Mouse (Mus musculus) midbrain, embryonic 15.5 days (tissue): Measurements from ENCODE around the gene Cyp26c1. TPM values are rescaled to one million over a fixed set of nuclear protein-coding genes. Genes with fewer than 3 reads are reported as not detected.
A peak's percentile ranks its signal among the peaks of the same experiment; 100 is the strongest.

Experiments
- ATAC-seq: fragments of 200-750 bp; cut with Nextera tagmentation; replicated peaks from 2 replicates; pipeline ENCODE4 v1.8.0; 2017; ENCODE audit warnings: moderate TSS enrichment
- H3K27ac ChIP-seq: fragments of 300-500 bp; sonication (generic); 2 replicates; pipeline ENCODE4 v1.5.1; 2015; ENCODE audit warnings: mild to moderate bottlenecking, inconsistent platforms
- H3K27me3 ChIP-seq: fragments of 300-500 bp; sonication (generic); replicated peaks from 2 replicates; pipeline ENCODE4 v1.6.1; 2015; ENCODE audit warnings: inconsistent platforms
- H3K36me3 ChIP-seq: fragments of 300-500 bp; sonication (generic); replicated peaks from 2 replicates; pipeline ENCODE4 v1.6.1; 2015; ENCODE audit warnings: inconsistent platforms
- H3K4me1 ChIP-seq: fragments of 300-500 bp; sonication (generic); 2 replicates; pipeline ENCODE4 v1.6.1; 2015; ENCODE audit warnings: inconsistent platforms
- H3K4me2 ChIP-seq: fragments of 300-500 bp; sonication (generic); 2 replicates; pipeline ENCODE4 v1.6.1; 2015; ENCODE audit warnings: inconsistent platforms, mild to moderate bottlenecking, moderate library complexity
- H3K4me3 ChIP-seq: fragments of 300-500 bp; sonication (generic); 2 replicates; pipeline ENCODE4 v1.5.1; 2015; ENCODE audit warnings: mild to moderate bottlenecking, inconsistent platforms
- H3K9ac ChIP-seq: fragments of 300-500 bp; sonication (generic); 2 replicates; pipeline ENCODE4 v1.6.1; 2015; ENCODE audit warnings: mild to moderate bottlenecking, inconsistent platforms
- H3K9me3 ChIP-seq: fragments of 300-500 bp; sonication (generic); 2 replicates; pipeline ENCODE4 v1.6.1; 2016; ENCODE audit warnings: inconsistent platforms
- WGBS: fragments of 180-500 bp; shearing (Covaris S2); methylation state at CpG from one replicate; pipeline ENCODE4 v1.1.7; 2015; ENCODE audit warnings: mixed read lengths; 5-methylcytosine and 5-hydroxymethylcytosine counted together
- polyA plus RNA-seq: library from polyadenylated mRNA; unstranded; fragments of >200 nt; fragmentation: Nextera tagmentation; extraction: Ambion mirVana; gene quantifications from 2 replicates; pipeline ENCODE4 v1.2.1, GENCODE M21; 2015

Cyp26c1 gene
- not detected in 2 replicates for polyA plus RNA-seq

- H3K4me3 ChIP-seq, result no peak within 1 kb of the TSS
- H3K27ac ChIP-seq, result no peak within 1 kb of the TSS
- H3K4me1 ChIP-seq, result peaks cover 12% of the 10 kb centered on the region; the same call in 1 of the 2 replicates
- 9% methylated on average over 6 of the region's 6 CpGs for WGBS
- H3K27me3 ChIP-seq, result peaks cover 85% of the 10 kb centered on the region
- no peak for ATAC-seq
- no peaks in the 10 kb centered on the region for H3K9me3 ChIP-seq
- no peak within 1 kb of the TSS for H3K4me2 ChIP-seq
- no peaks in the 10 kb centered on the region for H3K36me3 ChIP-seq
- no peak within 1 kb of the TSS for H3K9ac ChIP-seq
Observed at GRCm38 (mm10) chr19:37685281-37685680, at the start of gene Cyp26c1. Cyp26c1 (plus strand) TSS chr19:37685581.

- no peak overlapping the region for H3K4me3 ChIP-seq
- ATAC-seq, result no peak
- H3K4me1 ChIP-seq, result no peaks in the 10 kb centered on the region
- H3K9ac ChIP-seq, result no peak overlapping the region
- WGBS, result 45% methylated on average over 2 of the region's 2 CpGs
- no peaks in the 10 kb centered on the region for H3K9me3 ChIP-seq
- no peaks in the 10 kb centered on the region for H3K27me3 ChIP-seq
- no peak overlapping the region for H3K27ac ChIP-seq
- no peak overlapping the region for H3K4me2 ChIP-seq
- no peaks in the 10 kb centered on the region for H3K36me3 ChIP-seq
Observed at GRCm38 (mm10) chr19:37647994-37648393, 37.4 kb upstream of the Cyp26c1 start.

GRCm38 (mm10) chr19:37650526-37650925 is 34.9 kb upstream of the Cyp26c1 start:
- ATAC-seq, result no peak
- Histone ChIP-seq H3K4me1 (no peaks in the 10 kb centered on the region), H3K9me3 (no peaks in the 10 kb centered on the region), H3K27me3 (0 out of 2 replicates have a peak, but pooled peaks cover 3% of the 10 kb centered on the region), H3K4me3 (no peak overlapping the region), H3K36me3 (no peaks in the 10 kb centered on the region), H3K4me2 (no peak overlapping the region), H3K27ac (no peak overlapping the region), H3K9ac (no peak overlapping the region)
- 76% methylated on average over 2 of the region's 2 CpGs for WGBS

GRCm38 (mm10) chr19:37654012-37654411 is 31.4 kb upstream of the Cyp26c1 start:
- no peaks in the 10 kb centered on the region for H3K36me3 ChIP-seq
- peaks cover 6% of the 10 kb centered on the region; the same call in 1 of the 2 replicates for H3K4me1 ChIP-seq
- no peak overlapping the region for H3K27ac ChIP-seq
- no peak overlapping the region for H3K4me2 ChIP-seq
- no peak overlapping the region for H3K9ac ChIP-seq
- no peak overlapping the region for H3K4me3 ChIP-seq
- H3K27me3 ChIP-seq, result 0 out of 2 replicates have a peak, but pooled peaks cover 3% of the 10 kb centered on the region
- H3K9me3 ChIP-seq, result no peaks in the 10 kb centered on the region
- WGBS, result 17% methylated on average over 5 of the region's 5 CpGs
- ATAC-seq, result no peak

GRCm38 (mm10) chr19:37656441-37656840 is 28.9 kb upstream of the Cyp26c1 start:
- Histone ChIP-seq H3K4me1 (peaks cover 6% of the 10 kb centered on the region; the same call in 1 of the 2 replicates), H3K9ac (no peak overlapping the region), H3K9me3 (no peaks in the 10 kb centered on the region), H3K27ac (no peak overlapping the region), H3K4me2 (no peak overlapping the region), H3K36me3 (no peaks in the 10 kb centered on the region), H3K4me3 (no peak overlapping the region), H3K27me3 (0 out of 2 replicates have a peak, but pooled peaks cover 3% of the 10 kb centered on the region)
- 6% methylated on average over 9 of the region's 9 CpGs for WGBS
- no peak for ATAC-seq

GRCm38 (mm10) chr19:37665256-37665655 is 20.1 kb upstream of the Cyp26c1 start:
- H3K36me3 ChIP-seq, result no peaks in the 10 kb centered on the region
- no peak overlapping the region for H3K4me3 ChIP-seq
- H3K9me3 ChIP-seq, result no peaks in the 10 kb centered on the region
- WGBS, result 65% methylated on average over 6 of the region's 6 CpGs
- H3K9ac ChIP-seq, result no peak overlapping the region
- no peak overlapping the region for H3K27ac ChIP-seq
- H3K4me1 ChIP-seq, result no peaks in the 10 kb centered on the region
- H3K27me3 ChIP-seq, result no peaks in the 10 kb centered on the region
- no peak overlapping the region for H3K4me2 ChIP-seq
- no peak for ATAC-seq

- 83% methylated on average over 13 of the region's 13 CpGs for WGBS
- no peak for ATAC-seq
- Histone ChIP-seq H3K4me3 (no peak overlapping the region), H3K27ac (no peak overlapping the region), H3K4me2 (no peak overlapping the region), H3K27me3 (no peaks in the 10 kb centered on the region), H3K9ac (no peak overlapping the region), H3K9me3 (no peaks in the 10 kb centered on the region), H3K4me1 (no peaks in the 10 kb centered on the region), H3K36me3 (no peaks in the 10 kb centered on the region)
Observed at GRCm38 (mm10) chr19:37667855-37668594, 17.4 kb upstream of the Cyp26c1 start.

- no peak for ATAC-seq
- Histone ChIP-seq H3K27ac (no peak overlapping the region), H3K9me3 (no peaks in the 10 kb centered on the region), H3K4me3 (no peak overlapping the region), H3K4me1 (no peaks in the 10 kb centered on the region), H3K4me2 (no peak overlapping the region), H3K9ac (no peak overlapping the region), H3K27me3 (no peaks in the 10 kb centered on the region), H3K36me3 (no peaks in the 10 kb centered on the region)
- 92% methylated on average over 5 of the region's 5 CpGs for WGBS
Observed at GRCm38 (mm10) chr19:37668657-37669056, 16.7 kb upstream of the Cyp26c1 start.

- no peak overlapping the region for H3K9ac ChIP-seq
- no peak for ATAC-seq
- no peaks in the 10 kb centered on the region for H3K4me1 ChIP-seq
- H3K4me3 ChIP-seq, result no peak overlapping the region
- H3K27ac ChIP-seq, result no peak overlapping the region
- H3K36me3 ChIP-seq, result no peaks in the 10 kb centered on the region
- 81% methylated on average over 5 of the region's 5 CpGs for WGBS
- H3K27me3 ChIP-seq, result no peaks in the 10 kb centered on the region
- H3K4me2 ChIP-seq, result no peak overlapping the region
- H3K9me3 ChIP-seq, result no peaks in the 10 kb centered on the region
Observed at GRCm38 (mm10) chr19:37669486-37669885, 15.9 kb upstream of the Cyp26c1 start.

- Histone ChIP-seq H3K27me3 (no peaks in the 10 kb centered on the region), H3K4me2 (no peak overlapping the region), H3K9ac (no peak overlapping the region), H3K9me3 (no peaks in the 10 kb centered on the region), H3K4me1 (no peaks in the 10 kb centered on the region), H3K36me3 (no peaks in the 10 kb centered on the region), H3K4me3 (no peak overlapping the region), H3K27ac (no peak overlapping the region)
- ATAC-seq, result no peak
- WGBS, result 56% methylated on average over 12 of the region's 12 CpGs
Observed at GRCm38 (mm10) chr19:37673393-37673792, 12.0 kb upstream of the Cyp26c1 start.

- Histone ChIP-seq H3K27me3 (peaks cover 95% of the 10 kb centered on the region), H3K27ac (no peak overlapping the region), H3K4me3 (no peak overlapping the region), H3K4me1 (peaks cover 17% of the 10 kb centered on the region), H3K9ac (no peak overlapping the region), H3K9me3 (no peaks in the 10 kb centered on the region), H3K36me3 (no peaks in the 10 kb centered on the region), H3K4me2 (no peak overlapping the region)
- ATAC-seq, result no peak
- 5% methylated on average over 23 of the region's 23 CpGs for WGBS
Observed at GRCm38 (mm10) chr19:37686347-37686746, 966 bp downstream of the Cyp26c1 start.

- Histone ChIP-seq H3K4me1 (peaks cover 17% of the 10 kb centered on the region), H3K27me3 (peaks cover 98% of the 10 kb centered on the region), H3K27ac (no peak overlapping the region), H3K4me2 (no peak overlapping the region), H3K4me3 (0 out of 2 replicates have a peak overlapping the region, but pooled peaks have one; percentile 6), H3K36me3 (no peaks in the 10 kb centered on the region), H3K9me3 (no peaks in the 10 kb centered on the region), H3K9ac (no peak overlapping the region)
- ATAC-seq, result 0 out of 2 replicates have a peak, but pooled peaks have one; percentile 37
- 4% methylated on average over 62 of the region's 62 CpGs for WGBS
Observed at GRCm38 (mm10) chr19:37686941-37687850, 1.8 kb downstream of the Cyp26c1 start.
